Mouse (Mus musculus) lung, postnatal 0 days (tissue): ENCODE results near the gene Rgmb.

Experiments used
- CTCF ChIP-seq: IDR thresholded peaks from 2 replicates; pipeline ENCODE4 v1.5.1; 2016; ENCODE audit warnings: antibody characterized with exemption, mild to moderate bottlenecking
- EP300 ChIP-seq: IDR thresholded peaks from 2 replicates; pipeline ENCODE4 v1.6.1; 2016; ENCODE audit warnings: antibody characterized with exemption, mild to moderate bottlenecking, control low read depth

GRCm38 (mm10) chr17:15777979-15778378 is 52.9 kb downstream of the Rgmb start:
- TF ChIP-seq CTCF (no peak), EP300 (no peak)
